Mouse (Mus musculus) testis, adult 2 months (tissue): ENCODE measurements around the gene Sars.

Experiments
- CTCF ChIP-seq: fragments of 200-500 bp; IDR thresholded peaks from 2 replicates; pipeline ENCODE4 v1.5.1; 2012; ENCODE audit warnings: low read depth, mild to moderate bottlenecking, inconsistent platforms, low read length, moderate library complexity; ENCODE audit not compliant: control insufficient read depth, insufficient read depth, insufficient replicate concordance
- POLR2A ChIP-seq: fragments of 200-500 bp; IDR thresholded peaks from 2 replicates; pipeline ENCODE4 v1.6.1; 2012; ENCODE audit warnings: low read depth, mild to moderate bottlenecking, inconsistent platforms, low read length, moderate library complexity; ENCODE audit not compliant: control insufficient read depth

DNA sequence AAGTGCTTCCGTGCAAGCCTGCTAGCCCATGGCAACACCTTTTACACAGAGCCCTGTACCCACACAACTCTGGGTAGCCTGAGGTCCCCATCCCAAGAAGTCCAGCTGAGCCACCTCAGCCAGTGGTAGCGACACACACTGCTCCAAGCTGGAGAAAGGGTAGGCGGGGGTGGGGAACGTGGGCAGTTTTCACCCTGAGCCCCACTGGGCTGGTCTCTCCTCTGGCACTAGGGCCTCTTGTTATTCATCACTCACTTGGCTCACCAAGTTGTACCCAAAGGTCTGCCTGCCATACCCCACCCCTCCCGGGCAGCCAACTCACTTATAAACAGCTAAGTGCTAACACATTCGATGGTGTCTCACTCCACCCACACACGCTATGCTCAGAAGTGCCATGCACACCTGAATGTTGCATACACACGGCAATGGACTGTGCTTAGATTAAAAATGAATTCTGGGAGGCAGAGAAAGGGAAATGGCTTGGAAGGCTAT, 36.4 kb downstream of the Sars start:
- TF ChIP-seq POLR2A (no peak), CTCF (no peak)
